Mouse (Mus musculus): ENCODE data around the gene Ddx23. TPM values are rescaled to one million over a fixed set of nuclear protein-coding genes. Genes with fewer than 3 reads are reported as not detected.

Gene Ddx23
- polyA plus RNA-seq, 1 experiment from 2014 or later = 15.6 TPM

Other genes with a start within 250 kb of the Ddx23 start
- not detected in 2 replicates for gene Olfr282, start 231.7 kb downstream of the Ddx23 start, polyA plus RNA-seq (2016; fragmentation: Nextera tagmentation; extraction: Ambion mirVana)
- gene Olfr281, start 210.3 kb downstream of the Ddx23 start, polyA plus RNA-seq (2016; fragmentation: Nextera tagmentation; extraction: Ambion mirVana) = not detected in 2 replicates
- not detected in 2 replicates for gene OR5BS1P, start 193.0 kb downstream of the Ddx23 start, polyA plus RNA-seq (2016; fragmentation: Nextera tagmentation; extraction: Ambion mirVana)
- gene Lalba, start 180.2 kb downstream of the Ddx23 start, polyA plus RNA-seq (2016; fragmentation: Nextera tagmentation; extraction: Ambion mirVana) = not detected in 2 replicates
- gene Olfr279, start 170.5 kb downstream of the Ddx23 start, polyA plus RNA-seq (2016; fragmentation: Nextera tagmentation; extraction: Ambion mirVana) = not detected in 2 replicates
- 91.7 and 127 TPM in 2 replicates for gene Kansl2, start 128.6 kb downstream of the Ddx23 start, polyA plus RNA-seq (2016; fragmentation: Nextera tagmentation; extraction: Ambion mirVana)
- gene Ccnt1, start 92.0 kb downstream of the Ddx23 start, polyA plus RNA-seq (2016; fragmentation: Nextera tagmentation; extraction: Ambion mirVana) = 42.8 and 53.0 TPM in 2 replicates
- gene 4930415O20Rik, start 91.9 kb downstream of the Ddx23 start, polyA plus RNA-seq (2016; fragmentation: Nextera tagmentation; extraction: Ambion mirVana) = 0.43 TPM in 1 of 2 replicates, not detected in the other
- 25.5 and 33.5 TPM in 2 replicates for gene Adcy6, start 52.8 kb downstream of the Ddx23 start, polyA plus RNA-seq (2016; fragmentation: Nextera tagmentation; extraction: Ambion mirVana)
- gene Cacnb3, start 32.1 kb downstream of the Ddx23 start, polyA plus RNA-seq (2016; fragmentation: Nextera tagmentation; extraction: Ambion mirVana) = 9.9 and 23.3 TPM in 2 replicates
- gene Rnd1, start 14.6 kb upstream of the Ddx23 start, polyA plus RNA-seq (2016; fragmentation: Nextera tagmentation; extraction: Ambion mirVana) = 1.7 and 2.8 TPM in 2 replicates
- gene Ccdc65, start 45.3 kb upstream of the Ddx23 start, polyA plus RNA-seq (2016; fragmentation: Nextera tagmentation; extraction: Ambion mirVana) = 0.44 and 0.46 TPM in 2 replicates
- gene Fkbp11, start 65.3 kb upstream of the Ddx23 start, polyA plus RNA-seq (2016; fragmentation: Nextera tagmentation; extraction: Ambion mirVana) = 20.5 and 40.8 TPM in 2 replicates
- gene Arf3, start 100.3 kb upstream of the Ddx23 start, polyA plus RNA-seq (2016; fragmentation: Nextera tagmentation; extraction: Ambion mirVana) = 41.7 and 42.7 TPM in 2 replicates
- 0.09 TPM in 1 of 2 replicates, not detected in the other for gene Wnt10b, start 115.3 kb upstream of the Ddx23 start, polyA plus RNA-seq (2016; fragmentation: Nextera tagmentation; extraction: Ambion mirVana)
- not detected in 2 replicates for gene Wnt1, start 127.0 kb upstream of the Ddx23 start, polyA plus RNA-seq (2016; fragmentation: Nextera tagmentation; extraction: Ambion mirVana)
- gene Ddn, start 146.6 kb upstream of the Ddx23 start, polyA plus RNA-seq (2016; fragmentation: Nextera tagmentation; extraction: Ambion mirVana) = 0.06 TPM in 1 of 2 replicates, not detected in the other
- 95.0 and 97.7 TPM in 2 replicates for gene Prkag1, start 168.6 kb upstream of the Ddx23 start, polyA plus RNA-seq (2016; fragmentation: Nextera tagmentation; extraction: Ambion mirVana)
- gene Kmt2d, start 208.3 kb upstream of the Ddx23 start, polyA plus RNA-seq (2016; fragmentation: Nextera tagmentation; extraction: Ambion mirVana) = 10.1 and 12.0 TPM in 2 replicates
- 6.5 and 11.8 TPM in 2 replicates for gene Rhebl1, start 231.6 kb upstream of the Ddx23 start, polyA plus RNA-seq (2016; fragmentation: Nextera tagmentation; extraction: Ambion mirVana)
- 2.9 and 3.0 TPM in 2 replicates for gene Dhh, start 235.6 kb upstream of the Ddx23 start, polyA plus RNA-seq (2016; fragmentation: Nextera tagmentation; extraction: Ambion mirVana)